Mouse (Mus musculus): ENCODE results near the gene Shc2. TPM values are rescaled to one million over a fixed set of nuclear protein-coding genes. Genes with fewer than 3 reads are reported as not detected.

Shc2 gene
- polyA plus RNA-seq, 1 experiment, result not detected

GRCm38 (mm10) chr10:79611296-79611695, 26.4 kb downstream of the Shc2 start:
- TF ChIP-seq CTCF (IDR thresholded peaks at IDR 0.05; ENCODE audit: insufficient read depth, low read depth, low read length), result no peak
- no peak for TF ChIP-seq POLR2A (IDR thresholded peaks at IDR 0.05; ENCODE audit: insufficient read depth, low read depth, low read length)
- no peak overlapping the region for H3K27ac ChIP-seq (ENCODE audit: insufficient read depth, low read depth, low read length)
- 47% methylated on average over 5 of the region's 5 CpGs for WGBS
- H3K4me1 ChIP-seq (ENCODE audit: control insufficient read depth, insufficient read depth, low read length), result peaks cover 44% of the 10 kb centered on the region
- no peak overlapping the region for H3K4me3 ChIP-seq (ENCODE audit: insufficient read depth, low read depth, low read length)

GRCm38 (mm10) chr10:79609276-79609675, 28.4 kb downstream of the Shc2 start:
- 80% methylated on average over 3 of the region's 3 CpGs for WGBS
- H3K4me1 ChIP-seq (ENCODE audit: control insufficient read depth, insufficient read depth, low read length), result peaks cover 44% of the 10 kb centered on the region
- TF ChIP-seq CTCF (IDR thresholded peaks at IDR 0.05; ENCODE audit: insufficient read depth, low read depth, low read length) (no peak), POLR2A (IDR thresholded peaks at IDR 0.05; ENCODE audit: insufficient read depth, low read depth, low read length) (no peak)
- no peak overlapping the region for H3K4me3 ChIP-seq (ENCODE audit: insufficient read depth, low read depth, low read length)
- no peak overlapping the region for H3K27ac ChIP-seq (ENCODE audit: insufficient read depth, low read depth, low read length)

- WGBS, result 42% methylated on average over 2 of the region's 2 CpGs
- TF ChIP-seq CTCF (IDR thresholded peaks at IDR 0.05; ENCODE audit: insufficient read depth, low read depth, low read length) (no peak), POLR2A (IDR thresholded peaks at IDR 0.05; ENCODE audit: insufficient read depth, low read depth, low read length) (no peak)
- Histone ChIP-seq H3K4me3 (ENCODE audit: insufficient read depth, low read depth, low read length) (no peak overlapping the region), H3K4me1 (ENCODE audit: control insufficient read depth, insufficient read depth, low read length) (peaks cover 31% of the 10 kb centered on the region), H3K27ac (ENCODE audit: insufficient read depth, low read depth, low read length) (no peak overlapping the region)
Observed at GRCm38 (mm10) chr10:79607892-79608291, 29.8 kb downstream of the Shc2 start.

- 25% methylated on average over 4 of the region's 4 CpGs for WGBS
- Histone ChIP-seq H3K4me3 (ENCODE audit: insufficient read depth, low read depth, low read length) (no peak overlapping the region), H3K27ac (ENCODE audit: insufficient read depth, low read depth, low read length) (no peak overlapping the region), H3K4me1 (ENCODE audit: control insufficient read depth, insufficient read depth, low read length) (peaks cover 19% of the 10 kb centered on the region)
- TF ChIP-seq POLR2A (IDR thresholded peaks at IDR 0.05; ENCODE audit: insufficient read depth, low read depth, low read length), result no peak
Observed at GRCm38 (mm10) chr10:79606537-79606936, 31.2 kb downstream of the Shc2 start.

- no peak for TF ChIP-seq POLR2A (IDR thresholded peaks at IDR 0.05; ENCODE audit: insufficient read depth, low read depth, low read length)
- TF ChIP-seq CTCF (IDR thresholded peaks at IDR 0.05; ENCODE audit: insufficient read depth, low read depth, low read length), result no peak
- Histone ChIP-seq H3K27ac (ENCODE audit: insufficient read depth, low read depth, low read length) (peak overlapping the region; percentile 86), H3K4me3 (ENCODE audit: insufficient read depth, low read depth, low read length) (no peak overlapping the region), H3K4me1 (ENCODE audit: control insufficient read depth, insufficient read depth, low read length) (peaks cover 28% of the 10 kb centered on the region)
- 75% methylated on average over 4 of the region's 4 CpGs for whole genome bisulfite sequencing
Observed at GRCm38 (mm10) chr10:79597936-79598230, 39.8 kb downstream of the Shc2 start.

GRCm38 (mm10) chr10:79597051-79597935, 40.4 kb downstream of the Shc2 start:
- TF ChIP-seq CTCF (IDR thresholded peaks at IDR 0.05; ENCODE audit: insufficient read depth, low read depth, low read length) (no peak), POLR2A (IDR thresholded peaks at IDR 0.05; ENCODE audit: insufficient read depth, low read depth, low read length) (no peak)
- Histone ChIP-seq H3K4me3 (ENCODE audit: insufficient read depth, low read depth, low read length) (no peak overlapping the region), H3K4me1 (ENCODE audit: control insufficient read depth, insufficient read depth, low read length) (peaks cover 28% of the 10 kb centered on the region), H3K27ac (ENCODE audit: insufficient read depth, low read depth, low read length) (peak overlapping the region; percentile 86)
- WGBS, result 17% methylated on average over 13 of the region's 13 CpGs

- no peak for TF ChIP-seq POLR2A (IDR thresholded peaks at IDR 0.05; ENCODE audit: insufficient read depth, low read depth, low read length)
- TF ChIP-seq CTCF (IDR thresholded peaks at IDR 0.05; ENCODE audit: insufficient read depth, low read depth, low read length), result no peak
- Histone ChIP-seq H3K4me3 (ENCODE audit: insufficient read depth, low read depth, low read length) (no peak overlapping the region), H3K4me1 (ENCODE audit: control insufficient read depth, insufficient read depth, low read length) (peaks cover 28% of the 10 kb centered on the region), H3K27ac (ENCODE audit: insufficient read depth, low read depth, low read length) (no peak overlapping the region)
- WGBS, result 55% methylated on average over 8 of the region's 8 CpGs
Observed at GRCm38 (mm10) chr10:79595590-79595929, 42.2 kb downstream of the Shc2 start.

GRCm38 (mm10) chr10:79594872-79595589, 42.7 kb downstream of the Shc2 start:
- 16% methylated on average over 17 of the region's 17 CpGs for WGBS
- no peak overlapping the region for H3K27ac ChIP-seq (ENCODE audit: insufficient read depth, low read depth, low read length)
- peaks cover 28% of the 10 kb centered on the region for H3K4me1 ChIP-seq (ENCODE audit: control insufficient read depth, insufficient read depth, low read length)
- H3K4me3 ChIP-seq (ENCODE audit: insufficient read depth, low read depth, low read length), result no peak overlapping the region
- TF ChIP-seq POLR2A (IDR thresholded peaks at IDR 0.05; ENCODE audit: insufficient read depth, low read depth, low read length), result no peak
- peak; percentile 75 for TF ChIP-seq CTCF (IDR thresholded peaks at IDR 0.05; ENCODE audit: insufficient read depth, low read depth, low read length)

- WGBS, result 52% methylated on average over 6 of the region's 6 CpGs
- Histone ChIP-seq H3K4me1 (ENCODE audit: control insufficient read depth, insufficient read depth, low read length) (peaks cover 28% of the 10 kb centered on the region), H3K27ac (ENCODE audit: insufficient read depth, low read depth, low read length) (no peak overlapping the region), H3K4me3 (ENCODE audit: insufficient read depth, low read depth, low read length) (no peak overlapping the region)
- TF ChIP-seq CTCF (IDR thresholded peaks at IDR 0.05; ENCODE audit: insufficient read depth, low read depth, low read length), result no peak
- TF ChIP-seq POLR2A (IDR thresholded peaks at IDR 0.05; ENCODE audit: insufficient read depth, low read depth, low read length), result no peak
Observed at GRCm38 (mm10) chr10:79594111-79594510, 43.6 kb downstream of the Shc2 start.
